Mouse (Mus musculus): Measurements from ENCODE around the gene Tmem174. TPM values are rescaled to one million over a fixed set of nuclear protein-coding genes. Genes with fewer than 3 reads are reported as not detected.

The Tmem174 gene
- total RNA-seq (2021), result not detected
- not detected in 2 replicates for polyA plus RNA-seq (2012; rRNA removed)
- long read RNA-seq, result 0 reads

DNA sequence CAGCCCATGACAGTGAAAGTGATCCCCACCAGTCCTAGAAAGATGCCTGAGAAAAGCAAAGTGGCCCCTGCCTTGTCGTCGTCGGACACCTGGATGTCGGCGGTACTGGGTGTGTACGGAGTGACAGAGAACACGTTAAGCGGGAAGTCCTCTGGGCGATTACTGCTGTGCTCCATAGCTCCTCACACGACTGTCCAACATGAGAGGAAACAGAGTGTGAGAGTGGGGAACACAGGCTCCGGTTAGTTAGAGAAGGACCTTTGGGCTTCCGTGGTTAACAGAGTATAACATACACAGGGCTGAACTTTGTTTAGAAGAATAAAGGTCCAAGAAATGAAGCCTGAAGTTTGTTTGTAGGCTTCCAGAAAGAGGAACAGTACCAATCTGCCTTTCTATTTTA, at the start of gene Tmem174:
Gene Tmem174 (minus strand): TSS at position 266 of the 400 bp plus-strand sequence.
- Histone ChIP-seq H3K27me3 (ENCODE audit: control insufficient read depth, insufficient read depth, low read length) (no peaks in the 10 kb centered on the region), H3K4me1 (ENCODE audit: control insufficient read depth, insufficient read depth, low read length) (no peaks in the 10 kb centered on the region), H3K36me3 (ENCODE audit: control insufficient read depth, insufficient read depth, low read length) (no peaks in the 10 kb centered on the region), H3K79me2 (replicated peaks; ENCODE audit: control insufficient read depth, insufficient read depth, low read length) (no peaks in the 10 kb centered on the region), H3K4me3 (no peak within 1 kb of the TSS), H3K27ac (no peak within 1 kb of the TSS), H3K9ac (ENCODE audit: low read depth, low read length) (no peak within 1 kb of the TSS)
- no peak for TF ChIP-seq CTCF (IDR thresholded peaks at IDR 0.05)
- no peak for TF ChIP-seq POLR2A (IDR thresholded peaks at IDR 0.05; ENCODE audit: insufficient read depth, low read depth, low read length)
- no peak for TF ChIP-seq EP300 (IDR thresholded peaks at IDR 0.05; ENCODE audit: insufficient read depth, low read depth, low read length)
- WGBS, result 84% methylated on average over 12 of the region's 12 CpGs
- intact Hi-C loops (cut with DNase I), result no loop called here
- DNase-seq, result no peak

DNA sequence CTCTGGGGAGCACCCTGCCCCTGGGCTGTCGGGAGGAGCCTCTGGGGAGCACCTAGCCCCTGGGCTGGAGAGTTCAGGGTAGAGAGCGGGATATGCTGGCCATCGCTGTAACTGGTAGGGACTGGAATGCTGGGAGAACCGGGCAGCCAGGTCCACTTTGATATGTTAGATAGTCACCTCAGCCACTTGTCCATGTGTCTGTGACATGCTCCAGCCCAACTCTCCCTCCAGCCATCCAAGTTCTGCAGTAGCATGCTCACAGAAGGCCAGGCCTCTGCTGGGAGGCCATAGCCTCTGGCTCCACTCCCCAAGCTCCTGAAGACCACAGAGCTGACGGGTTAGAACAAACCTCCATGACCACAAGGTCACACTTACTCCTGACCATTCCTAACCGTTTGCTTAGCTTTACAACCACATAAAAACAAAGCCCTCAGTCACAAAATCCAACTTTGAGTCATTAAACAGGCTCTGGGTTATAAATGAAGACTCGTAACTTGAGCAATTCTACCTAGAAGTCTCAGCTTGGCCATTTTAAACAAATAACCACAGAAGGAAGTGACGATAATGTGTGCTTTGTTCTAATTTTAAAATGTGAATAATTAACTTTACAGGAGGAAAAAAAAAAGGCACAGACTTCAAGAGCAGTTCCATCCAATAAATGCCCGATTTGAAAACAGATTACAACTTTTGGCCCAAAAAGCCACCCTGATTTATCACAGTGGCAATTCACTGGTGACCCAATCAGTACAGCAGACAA, 47.1 kb upstream of the Tmem174 start:
- Histone ChIP-seq H3K27ac (no peak overlapping the region), H3K27me3 (ENCODE audit: control insufficient read depth, insufficient read depth, low read length) (no peaks in the 10 kb centered on the region), H3K36me3 (ENCODE audit: control insufficient read depth, insufficient read depth, low read length) (no peaks in the 10 kb centered on the region), H3K79me2 (replicated peaks; ENCODE audit: control insufficient read depth, insufficient read depth, low read length) (no peaks in the 10 kb centered on the region), H3K4me3 (no peak overlapping the region), H3K4me1 (ENCODE audit: control insufficient read depth, insufficient read depth, low read length) (no peaks in the 10 kb centered on the region), H3K9ac (ENCODE audit: low read depth, low read length) (no peak overlapping the region)
- TF ChIP-seq POLR2A (IDR thresholded peaks at IDR 0.05; ENCODE audit: insufficient read depth, low read depth, low read length) (no peak), CTCF (IDR thresholded peaks at IDR 0.05) (no peak), EP300 (IDR thresholded peaks at IDR 0.05; ENCODE audit: insufficient read depth, low read depth, low read length) (no peak)
- 72% methylated on average over 9 of the region's 9 CpGs for WGBS
- intact Hi-C loops (cut with DNase I), result no loop called here
- DNase-seq, result peak in 1 of 2 experiments; percentile 8

DNA sequence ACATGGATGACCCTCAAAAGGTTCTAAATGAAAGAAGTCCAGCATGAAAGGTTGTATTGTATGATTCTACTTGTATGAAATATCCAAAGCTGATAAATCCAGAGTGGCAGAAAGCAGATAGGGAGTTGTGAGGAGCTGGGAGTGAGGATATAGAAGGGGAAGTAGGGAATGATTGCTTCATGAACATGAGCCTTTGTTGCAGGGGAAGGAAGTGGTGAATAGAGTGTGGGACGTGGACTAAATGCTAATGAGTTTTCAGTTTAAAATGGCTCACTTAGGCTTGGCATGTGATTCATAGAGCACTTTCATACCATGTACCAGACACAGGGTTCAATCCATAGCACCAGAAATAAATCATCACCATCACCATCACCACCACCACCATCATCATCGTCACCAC, 46.2 kb upstream of the Tmem174 start:
- Histone ChIP-seq H3K79me2 (replicated peaks; ENCODE audit: control insufficient read depth, insufficient read depth, low read length) (no peaks in the 10 kb centered on the region), H3K4me3 (no peak overlapping the region), H3K9ac (ENCODE audit: low read depth, low read length) (no peak overlapping the region), H3K4me1 (ENCODE audit: control insufficient read depth, insufficient read depth, low read length) (no peaks in the 10 kb centered on the region), H3K27me3 (ENCODE audit: control insufficient read depth, insufficient read depth, low read length) (no peaks in the 10 kb centered on the region), H3K36me3 (ENCODE audit: control insufficient read depth, insufficient read depth, low read length) (no peaks in the 10 kb centered on the region), H3K27ac (no peak overlapping the region)
- WGBS, result 78% methylated on average over 2 of the region's 2 CpGs
- no peak for TF ChIP-seq POLR2A (IDR thresholded peaks at IDR 0.05; ENCODE audit: insufficient read depth, low read depth, low read length)
- TF ChIP-seq CTCF (IDR thresholded peaks at IDR 0.05), result no peak
- no peak for TF ChIP-seq EP300 (IDR thresholded peaks at IDR 0.05; ENCODE audit: insufficient read depth, low read depth, low read length)
- no peak for DNase-seq
- intact Hi-C loops (cut with DNase I), result no loop called here

DNA sequence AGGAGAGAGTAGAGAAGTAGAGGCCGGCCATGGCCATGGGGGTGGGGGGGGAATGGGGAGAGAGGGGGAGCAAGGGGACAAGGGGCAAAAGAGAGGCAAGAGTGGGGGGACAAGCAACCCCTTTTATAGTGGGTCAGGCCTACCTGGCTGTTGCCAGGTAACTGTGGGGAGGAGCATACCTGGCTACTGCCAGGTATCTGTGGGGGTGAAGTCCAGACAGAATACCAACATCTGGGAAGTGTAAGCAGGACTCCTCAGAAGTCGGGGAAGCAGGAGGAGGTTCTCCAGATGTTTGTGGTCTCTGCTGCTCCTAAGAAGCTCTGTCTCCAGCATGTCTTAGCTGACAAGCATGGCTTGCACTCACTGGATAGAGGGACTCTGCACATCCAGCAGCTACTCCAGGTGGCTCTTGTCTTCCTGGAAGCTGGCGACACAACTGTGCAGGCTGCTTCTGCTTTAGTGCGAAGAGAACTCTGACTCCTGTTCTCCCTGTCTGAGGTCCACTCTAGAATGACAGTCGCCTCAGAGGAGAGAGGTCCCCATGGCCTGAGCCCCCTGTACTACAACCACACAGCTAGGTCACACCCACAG, 43.4 kb upstream of the Tmem174 start:
- Histone ChIP-seq H3K9ac (ENCODE audit: low read depth, low read length) (no peak overlapping the region), H3K79me2 (replicated peaks; ENCODE audit: control insufficient read depth, insufficient read depth, low read length) (no peaks in the 10 kb centered on the region), H3K27ac (no peak overlapping the region), H3K27me3 (ENCODE audit: control insufficient read depth, insufficient read depth, low read length) (no peaks in the 10 kb centered on the region), H3K4me1 (ENCODE audit: control insufficient read depth, insufficient read depth, low read length) (no peaks in the 10 kb centered on the region), H3K4me3 (no peak overlapping the region), H3K36me3 (ENCODE audit: control insufficient read depth, insufficient read depth, low read length) (no peaks in the 10 kb centered on the region)
- 86% methylated on average over 5 of the region's 5 CpGs for WGBS
- intact Hi-C loops (cut with DNase I), result no loop called here
- no peak for DNase-seq
- TF ChIP-seq POLR2A (IDR thresholded peaks at IDR 0.05; ENCODE audit: insufficient read depth, low read depth, low read length), result no peak
- no peak for TF ChIP-seq CTCF (IDR thresholded peaks at IDR 0.05)
- no peak for TF ChIP-seq EP300 (IDR thresholded peaks at IDR 0.05; ENCODE audit: insufficient read depth, low read depth, low read length)

DNA sequence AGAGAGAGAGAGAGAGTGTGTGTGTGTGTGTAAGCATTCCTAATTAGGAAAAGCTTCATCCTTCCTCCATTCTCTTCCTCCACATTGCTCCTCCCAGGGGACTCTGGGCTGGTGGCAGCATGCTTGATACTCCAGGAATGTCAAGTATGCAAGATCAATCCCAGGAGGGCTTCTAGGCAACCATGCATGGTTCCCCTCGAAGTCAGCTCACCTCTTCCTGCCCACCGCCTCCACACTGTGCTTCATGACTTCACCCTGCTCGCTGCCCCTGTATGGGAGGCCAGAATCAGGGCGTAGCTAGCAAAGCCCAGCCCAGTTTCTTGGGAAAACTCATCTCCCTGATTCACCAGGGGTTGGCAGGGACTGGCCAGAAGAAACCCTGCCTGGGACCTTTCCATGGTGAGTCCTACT, 42.4 kb upstream of the Tmem174 start:
- DNase-seq, result no peak
- Histone ChIP-seq H3K9ac (ENCODE audit: low read depth, low read length) (no peak overlapping the region), H3K4me1 (ENCODE audit: control insufficient read depth, insufficient read depth, low read length) (no peaks in the 10 kb centered on the region), H3K79me2 (replicated peaks; ENCODE audit: control insufficient read depth, insufficient read depth, low read length) (no peaks in the 10 kb centered on the region), H3K27ac (no peak overlapping the region), H3K36me3 (ENCODE audit: control insufficient read depth, insufficient read depth, low read length) (no peaks in the 10 kb centered on the region), H3K27me3 (ENCODE audit: control insufficient read depth, insufficient read depth, low read length) (no peaks in the 10 kb centered on the region), H3K4me3 (no peak overlapping the region)
- 33% methylated on average over 4 of the region's 4 CpGs for whole genome bisulfite sequencing
- no peak for TF ChIP-seq POLR2A (IDR thresholded peaks at IDR 0.05; ENCODE audit: insufficient read depth, low read depth, low read length)
- TF ChIP-seq CTCF (IDR thresholded peaks at IDR 0.05), result no peak
- TF ChIP-seq EP300 (IDR thresholded peaks at IDR 0.05; ENCODE audit: insufficient read depth, low read depth, low read length), result no peak
- intact Hi-C loops (cut with DNase I), result no loop called here

DNA sequence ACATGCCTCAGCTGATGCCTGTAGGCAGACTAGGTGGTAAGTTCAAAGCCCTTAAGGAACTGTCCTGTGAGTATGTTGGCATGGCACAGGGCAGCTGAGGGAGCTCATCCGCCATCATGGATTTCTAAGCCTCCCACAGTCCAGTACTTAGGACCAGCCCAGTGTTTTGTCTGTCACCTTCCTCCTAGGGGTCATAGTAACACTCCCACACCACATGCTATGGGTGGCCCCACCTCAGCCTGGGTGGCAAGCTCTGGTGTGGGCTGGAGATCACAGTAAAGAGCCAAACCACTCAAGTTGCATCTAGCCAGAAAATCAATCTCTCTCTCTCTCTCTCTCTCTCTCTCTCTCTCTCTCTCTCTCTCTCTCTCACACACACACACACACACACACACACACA, 42.0 kb upstream of the Tmem174 start:
- no peak for DNase-seq
- H3K4me1 ChIP-seq (ENCODE audit: control insufficient read depth, insufficient read depth, low read length), result no peaks in the 10 kb centered on the region
- no peak overlapping the region for H3K9ac ChIP-seq (ENCODE audit: low read depth, low read length)
- TF ChIP-seq POLR2A (IDR thresholded peaks at IDR 0.05; ENCODE audit: insufficient read depth, low read depth, low read length) (no peak), CTCF (IDR thresholded peaks at IDR 0.05) (no peak), EP300 (IDR thresholded peaks at IDR 0.05; ENCODE audit: insufficient read depth, low read depth, low read length) (no peak)
- 86% methylated on average over 1 of the region's 1 CpGs for WGBS
- no peaks in the 10 kb centered on the region for H3K27me3 ChIP-seq (ENCODE audit: control insufficient read depth, insufficient read depth, low read length)
- H3K36me3 ChIP-seq (ENCODE audit: control insufficient read depth, insufficient read depth, low read length), result no peaks in the 10 kb centered on the region
- intact Hi-C loops (cut with DNase I), result no loop called here
- no peak overlapping the region for H3K4me3 ChIP-seq
- no peaks in the 10 kb centered on the region for H3K79me2 ChIP-seq (replicated peaks; ENCODE audit: control insufficient read depth, insufficient read depth, low read length)
- H3K27ac ChIP-seq, result no peak overlapping the region

Data from heart, adult 2 months (tissue).